Mouse (Mus musculus) lung, adult 2 months (tissue): ENCODE data around the gene Faim.

Experiments
- CTCF ChIP-seq: fragments of 200-500 bp; IDR thresholded peaks from 2 replicates; pipeline ENCODE4 v1.5.1; 2011; ENCODE audit warnings: mild to moderate bottlenecking, low read length, control low read depth; ENCODE audit not compliant: insufficient read depth
- POLR2A ChIP-seq: fragments of 200-500 bp; IDR thresholded peaks from 2 replicates; pipeline ENCODE4 v1.6.1; 2011; ENCODE audit warnings: low read depth, mild to moderate bottlenecking, control low read depth, low read length, borderline replicate concordance; ENCODE audit errors: extremely low read depth

DNA sequence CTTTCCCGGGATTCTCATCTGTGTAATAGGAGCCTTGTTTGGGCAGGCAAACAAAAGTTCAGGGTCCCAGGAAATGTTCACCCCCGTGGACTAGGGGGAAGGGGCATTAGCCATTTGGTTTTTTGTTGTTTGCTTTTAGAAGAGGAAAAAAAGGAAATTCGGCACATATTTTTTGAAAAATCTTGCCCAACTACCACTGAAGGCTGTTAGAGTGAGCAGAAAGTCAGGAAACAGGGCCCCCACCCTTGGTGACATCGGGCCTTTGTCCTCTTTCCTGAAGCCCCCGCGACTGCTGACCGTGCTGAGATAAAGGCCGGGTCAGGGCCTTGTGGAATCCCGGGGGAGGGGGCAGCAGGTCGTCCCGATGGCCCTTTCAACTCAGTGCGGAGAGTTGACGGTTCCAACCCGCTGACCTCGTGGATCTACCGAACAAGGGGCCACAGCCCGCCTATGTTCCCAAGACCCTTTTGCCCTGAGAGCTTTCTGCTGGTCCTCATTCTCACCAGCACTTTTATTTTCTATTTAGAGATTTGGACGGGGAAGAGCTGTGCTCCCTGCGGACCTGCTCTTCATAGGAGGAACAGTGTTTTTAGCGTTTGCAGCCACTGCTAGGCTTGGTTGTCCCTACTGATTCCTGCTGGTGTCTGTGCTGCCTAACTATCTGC lies 23.6 kb upstream of the Faim start:
- TF ChIP-seq CTCF (no peak), POLR2A (no peak)
